Mouse (Mus musculus): Measurements from ENCODE around the gene Uhrf1. TPM values are rescaled to one million over a fixed set of nuclear protein-coding genes. Genes with fewer than 3 reads are reported as not detected.

Gene Uhrf1
- total and polyA plus RNA-seq, 3 experiments: 115 to 201 (median 133) TPM

GRCm38 (mm10) chr17:56338909-56339308, 35.8 kb downstream of the Uhrf1 start:
- peak; percentile 61 for DNase-seq (ENCODE audit: low read depth, low spot score)
- no peak overlapping the region for H3K27ac ChIP-seq (ENCODE audit: control insufficient read depth, low read depth, low read length)
- H3K36me3 ChIP-seq (ENCODE audit: control insufficient read depth in 1 of 2, insufficient read depth in 2 of 2, low read length in 2 of 2): peaks cover 0 to 4% of the 10 kb centered on the region in 2 experiments; a peak in 2 of 4 replicates
- H3K9ac ChIP-seq (ENCODE audit: control insufficient read depth, low read depth, low read length, poor library complexity, severe bottlenecking): no peak overlapping the region
- TF ChIP-seq ZMIZ1 (IDR thresholded peaks at IDR 0.05; ENCODE audit: low read depth, low read length) (no peak), SMC3 (IDR thresholded peaks at IDR 0.05; ENCODE audit: low read depth, low read length) (peak; percentile 36; the same call in 1 of the 2 replicates), CTCF (IDR thresholded peaks at IDR 0.05 in 2 of 3, conservative IDR thresholded peaks at IDR 0.05 in 1 of 3; ENCODE audit: control insufficient read depth in 1 of 3, insufficient read depth in 1 of 3, low read depth in 2 of 3, low read length in 3 of 3, poor library complexity in 1 of 3, severe bottlenecking in 1 of 3) (peak; percentile 52 to 65 (median 55)), POLR2A (IDR thresholded peaks at IDR 0.05; ENCODE audit: control insufficient read depth in 1 of 2, insufficient read depth in 1 of 2, low read depth in 1 of 2, low read length in 2 of 2, poor library complexity in 1 of 2) (no peak)
- H3K9me3 ChIP-seq (replicated peaks; ENCODE audit: insufficient read depth, low read length): no peaks in the 10 kb centered on the region
- H3K79me2 ChIP-seq (ENCODE audit: control insufficient read depth, insufficient read depth, low read length, poor library complexity): peaks cover 3% of the 10 kb centered on the region
- H3K27me3 ChIP-seq (ENCODE audit: control insufficient read depth in 1 of 2, insufficient read depth in 2 of 2, low read length in 2 of 2): no peaks in the 10 kb centered on the region
- H3K4me1 ChIP-seq (ENCODE audit: control insufficient read depth in 1 of 2, insufficient read depth in 2 of 2, low read length in 2 of 2): peaks cover 3 to 8% of the 10 kb centered on the region in 2 experiments
- H3K4me3 ChIP-seq (ENCODE audit: control insufficient read depth in 1 of 2, insufficient read depth in 1 of 2, low read depth in 2 of 2, low read length in 2 of 2): no peak overlapping the region

GRCm38 (mm10) chr17:56340717-56341116, 37.6 kb downstream of the Uhrf1 start:
- Histone ChIP-seq H3K27ac (ENCODE audit: control insufficient read depth, low read depth, low read length) (no peak overlapping the region), H3K79me2 (ENCODE audit: control insufficient read depth, insufficient read depth, low read length, poor library complexity) (peaks cover 3% of the 10 kb centered on the region), H3K36me3 (ENCODE audit: control insufficient read depth in 1 of 2, insufficient read depth in 2 of 2, low read length in 2 of 2) (peaks cover 0 to 4% of the 10 kb centered on the region in 2 experiments; a peak in 2 of 4 replicates), H3K4me3 (ENCODE audit: control insufficient read depth in 1 of 2, insufficient read depth in 1 of 2, low read depth in 2 of 2, low read length in 2 of 2) (no peak overlapping the region), H3K4me1 (ENCODE audit: control insufficient read depth in 1 of 2, insufficient read depth in 2 of 2, low read length in 2 of 2) (peaks cover 3 to 8% of the 10 kb centered on the region in 2 experiments), H3K27me3 (ENCODE audit: control insufficient read depth in 1 of 2, insufficient read depth in 2 of 2, low read length in 2 of 2) (no peaks in the 10 kb centered on the region), H3K9me3 (replicated peaks; ENCODE audit: insufficient read depth, low read length) (no peaks in the 10 kb centered on the region), H3K9ac (ENCODE audit: control insufficient read depth, low read depth, low read length, poor library complexity, severe bottlenecking) (no peak overlapping the region)
- TF ChIP-seq POLR2AphosphoS2 (IDR thresholded peaks at IDR 0.05; ENCODE audit: low read length): no peak
- TF ChIP-seq TCF12 (IDR thresholded peaks at IDR 0.05; ENCODE audit: low read depth, low read length): no peak
- TF ChIP-seq SMC3 (IDR thresholded peaks at IDR 0.05; ENCODE audit: low read depth, low read length): no peak
- no peak for TF ChIP-seq GATA1 (IDR thresholded peaks at IDR 0.05; ENCODE audit: low read depth, low read length)
- no peak for TF ChIP-seq EP300 (IDR thresholded peaks at IDR 0.05; ENCODE audit: low read depth in 1 of 2, low read length in 2 of 2)
- TF ChIP-seq JUND (IDR thresholded peaks at IDR 0.05; ENCODE audit: low read depth, low read length): no peak
- no peak for TF ChIP-seq ELF1 (IDR thresholded peaks at IDR 0.05; ENCODE audit: low read depth, low read length)
- no peak for TF ChIP-seq BHLHE40 (IDR thresholded peaks at IDR 0.05; ENCODE audit: borderline replicate concordance, low read depth, low read length)
- no peak for TF ChIP-seq MYC (IDR thresholded peaks at IDR 0.05; ENCODE audit: low read depth, low read length)
- no peak for TF ChIP-seq E2F4 (IDR thresholded peaks at IDR 0.05; ENCODE audit: borderline replicate concordance, low read depth, low read length)
- no peak for TF ChIP-seq RAD21 (IDR thresholded peaks at IDR 0.05; ENCODE audit: low read depth, low read length)
- TF ChIP-seq MXI1 (IDR thresholded peaks at IDR 0.05; ENCODE audit: low read depth, low read length): no peak
- no peak for TF ChIP-seq TAL1 (IDR thresholded peaks at IDR 0.05; ENCODE audit: low read length)
- TF ChIP-seq POLR2AphosphoS5 (IDR thresholded peaks at IDR 0.05; ENCODE audit: borderline replicate concordance, low read depth, low read length): no peak
- TF ChIP-seq POLR2A (IDR thresholded peaks at IDR 0.05; ENCODE audit: control insufficient read depth in 1 of 2, insufficient read depth in 1 of 2, low read depth in 1 of 2, low read length in 2 of 2, poor library complexity in 1 of 2): no peak
- TF ChIP-seq TBP (IDR thresholded peaks at IDR 0.05; ENCODE audit: low read depth, low read length): no peak
- no peak for TF ChIP-seq SIN3A (IDR thresholded peaks at IDR 0.05; ENCODE audit: low read length)
- no peak for TF ChIP-seq MYB (IDR thresholded peaks at IDR 0.05; ENCODE audit: low read depth, low read length)
- no peak for DNase-seq (ENCODE audit: low read depth, low spot score)
